Mouse (Mus musculus) gastrocnemius, postnatal 4 days (tissue): Measurements from ENCODE around the gene 5330417H12Rik. TPM values are rescaled to one million over a fixed set of nuclear protein-coding genes. Genes with fewer than 3 reads are reported as not detected.
A peak's percentile ranks its signal among the peaks of the same experiment; 100 is the strongest.

Experiments used
- DNase-seq, 2 experiments: peaks; one replicate each; pipeline ENCODE4 v3.0.0; 2021 to 2022; ENCODE audit warnings: low spot score in 2 of 2, mixed read lengths in 2 of 2
- long read RNA-seq, 2 experiments: library from polyadenylated mRNA; stranded (forward); transcript quantifications; one replicate each; pipeline ENCODE4 v2.0.0; 2021
- total RNA-seq, 2 experiments: library from RNA; stranded (reverse); gene quantifications; 2 replicates each; pipeline ENCODE4 v1.2.3; 2021

Gene 5330417H12Rik
- total RNA-seq, result not detected
- long read RNA-seq, experiment 1, result 0 reads
- long read RNA-seq, experiment 2, result 0 reads

DNA sequence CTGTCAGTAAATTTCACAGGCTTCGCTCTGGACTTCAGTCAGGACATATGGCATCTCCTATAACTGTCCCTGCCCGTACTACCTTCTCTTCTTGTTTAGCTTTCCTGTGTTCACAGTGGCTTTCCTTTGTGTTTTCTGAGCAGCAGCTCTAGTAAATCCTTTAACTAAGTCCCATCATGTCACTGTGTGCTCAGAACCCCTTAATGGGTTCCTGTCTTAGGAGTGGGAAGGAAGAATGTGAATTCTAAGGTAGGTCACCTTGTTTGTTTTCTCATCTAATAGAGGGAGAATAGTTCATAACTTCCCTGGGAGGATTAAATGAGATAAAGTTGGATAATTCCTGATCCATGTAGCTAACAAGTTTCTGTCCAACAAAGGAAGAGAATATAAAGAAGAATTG, at the start of gene 5330417H12Rik:
Gene 5330417H12Rik (minus strand): TSS at position 101 of the 400 bp plus-strand sequence.
- DNase-seq, result no peak

DNA sequence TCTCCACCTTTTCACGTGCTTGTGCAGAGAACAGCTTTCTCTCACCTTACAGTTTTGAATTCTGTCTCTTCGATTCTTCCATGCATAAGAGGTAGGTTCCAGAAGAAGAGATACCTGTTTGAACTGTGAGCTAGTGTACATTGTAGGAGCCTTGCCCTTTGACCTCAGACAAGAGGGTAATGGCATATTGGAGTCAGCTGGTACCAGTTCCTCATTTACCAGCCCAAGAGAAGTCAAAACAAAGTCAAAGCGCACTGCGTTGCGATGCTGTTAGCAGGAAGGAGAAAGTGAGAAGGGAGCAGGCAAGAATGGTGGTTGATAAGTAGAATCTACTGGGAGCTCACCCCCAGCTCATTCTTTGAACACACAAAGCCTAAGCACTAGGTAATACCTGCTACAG, 43.6 kb upstream of the 5330417H12Rik start:
- DNase-seq, result no peak

DNA sequence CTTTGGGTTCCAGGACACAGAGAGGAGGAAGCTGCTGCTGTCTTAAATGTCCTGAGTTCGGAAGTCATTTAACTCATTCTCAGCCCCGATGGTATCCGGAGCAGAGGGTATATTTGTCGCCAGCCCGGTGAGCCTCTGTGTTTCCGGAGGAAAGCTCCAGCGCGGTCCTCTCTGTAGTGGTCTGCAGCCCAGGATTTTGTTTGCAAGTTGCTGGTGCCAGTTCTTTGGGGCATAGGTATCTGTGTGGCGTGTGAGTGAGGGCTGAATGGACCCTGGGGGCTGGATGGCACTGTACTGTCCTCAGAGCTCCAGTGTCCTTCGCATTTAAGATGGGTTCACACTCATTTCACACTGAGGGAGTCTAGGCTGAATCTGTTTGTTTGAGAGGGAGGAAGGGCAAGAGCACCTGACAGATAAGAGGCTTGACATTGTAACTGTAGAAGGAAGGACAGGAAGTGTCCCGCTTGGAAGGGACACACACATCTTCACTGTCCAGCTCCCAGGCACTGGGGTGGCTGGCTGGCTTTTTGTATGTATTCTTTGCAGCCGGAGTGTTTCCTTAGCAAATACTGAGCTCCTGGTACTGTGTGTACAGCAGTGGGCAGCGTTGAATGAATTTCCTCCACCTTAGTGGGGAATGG, 41.4 kb upstream of the 5330417H12Rik start:
- DNase-seq, result no peak

DNA sequence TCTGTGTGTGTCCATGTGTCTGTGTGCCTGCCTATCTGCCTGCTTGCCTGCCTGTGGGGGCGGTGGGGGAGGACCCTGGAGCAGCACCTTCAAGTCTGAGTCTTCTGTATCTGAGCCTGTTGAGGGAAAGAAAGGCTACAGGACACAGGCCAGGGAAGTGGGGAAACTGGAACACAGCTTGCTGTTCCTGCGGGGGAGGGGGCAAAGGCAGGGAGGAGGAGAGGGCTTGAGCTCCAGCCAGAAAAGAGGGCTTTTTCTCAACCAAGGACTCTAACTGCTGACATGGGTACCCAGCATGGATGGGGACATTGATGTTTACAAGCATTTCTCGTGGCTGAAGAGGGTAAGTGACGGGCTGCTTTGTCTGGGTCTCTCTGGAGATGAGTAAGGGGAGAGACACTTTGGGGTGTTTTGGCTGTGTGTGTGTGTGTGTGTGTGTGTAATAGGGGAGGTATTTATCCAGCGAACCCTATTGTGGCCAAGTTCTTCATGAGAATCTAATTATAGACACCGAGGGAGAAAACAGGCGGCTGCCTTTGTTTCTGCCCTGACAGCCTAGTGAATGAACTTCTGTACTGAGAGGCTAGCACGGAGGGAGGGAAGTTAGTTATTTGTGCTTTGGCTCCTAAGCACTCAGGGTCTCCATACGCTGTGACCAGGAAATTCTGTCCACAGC, 40.8 kb upstream of the 5330417H12Rik start:
- peak; percentile 25 to 40 for DNase-seq

DNA sequence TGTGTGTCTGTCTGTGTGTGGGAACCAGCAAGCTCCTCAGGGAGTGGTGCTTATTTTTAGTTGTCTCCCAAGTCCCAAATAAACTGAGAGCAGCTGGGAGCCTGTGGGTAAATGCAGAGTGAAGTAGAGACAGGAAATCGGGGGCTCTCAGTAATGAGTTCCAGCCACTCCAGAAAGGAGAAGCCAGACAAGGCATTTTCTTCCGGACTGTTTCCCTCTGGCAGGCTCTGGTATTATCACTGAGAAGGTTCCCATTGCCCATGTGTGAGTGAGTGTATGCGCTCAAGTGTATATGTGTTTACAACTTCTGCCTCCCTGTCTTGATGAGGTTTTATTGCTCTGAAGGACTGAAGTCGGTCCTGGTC, 40.2 kb upstream of the 5330417H12Rik start:
- no peak for DNase-seq

DNA sequence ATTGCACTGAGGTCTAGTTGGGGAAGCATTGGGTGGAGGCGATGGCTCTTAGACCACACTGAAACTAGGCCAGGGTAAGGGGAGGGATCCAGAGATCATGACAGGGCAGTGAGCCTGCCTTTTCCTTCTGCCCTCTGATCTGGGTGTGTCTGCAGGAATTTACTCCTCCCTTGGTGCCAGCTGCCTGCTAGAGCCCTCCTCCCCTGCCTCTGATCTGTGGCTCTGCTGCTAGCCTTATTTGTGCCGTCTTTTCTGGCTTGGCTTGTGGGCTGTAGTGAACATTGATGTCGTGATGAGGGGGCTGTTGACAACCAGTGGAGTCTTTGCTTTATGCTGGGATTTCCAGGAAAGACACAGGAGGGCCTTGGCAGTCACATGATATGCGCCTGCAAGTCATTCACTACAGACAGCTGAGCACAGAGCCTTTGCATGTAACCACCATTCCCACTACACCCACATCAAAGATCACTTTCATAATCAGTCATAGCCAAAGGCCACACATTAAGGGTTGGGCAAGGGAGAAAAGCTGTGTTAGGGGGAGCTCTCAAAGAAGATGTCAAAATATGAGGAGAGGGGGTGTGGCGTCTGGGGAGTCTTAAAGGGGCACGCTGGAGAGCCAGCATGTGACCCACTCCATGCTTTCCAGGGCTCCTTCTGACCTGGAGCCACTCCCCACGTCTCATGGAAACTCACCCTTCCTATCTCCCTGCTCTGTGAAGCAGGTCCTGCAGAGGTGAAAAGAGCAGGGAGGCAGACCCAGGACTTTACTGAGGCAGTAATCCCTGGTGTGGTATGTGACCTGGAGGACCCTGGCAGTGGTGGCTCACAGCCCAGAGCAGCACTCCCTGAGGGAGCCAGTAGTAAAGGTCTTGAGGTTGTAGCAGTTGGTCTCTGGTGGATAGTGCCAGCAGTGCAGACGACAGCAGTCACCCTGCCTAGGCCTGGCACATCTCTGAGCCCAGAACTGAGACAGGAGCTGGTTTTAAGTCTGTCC, 39.4 kb upstream of the 5330417H12Rik start:
- DNase-seq, result peak in 1 of 2 experiments; percentile 24

DNA sequence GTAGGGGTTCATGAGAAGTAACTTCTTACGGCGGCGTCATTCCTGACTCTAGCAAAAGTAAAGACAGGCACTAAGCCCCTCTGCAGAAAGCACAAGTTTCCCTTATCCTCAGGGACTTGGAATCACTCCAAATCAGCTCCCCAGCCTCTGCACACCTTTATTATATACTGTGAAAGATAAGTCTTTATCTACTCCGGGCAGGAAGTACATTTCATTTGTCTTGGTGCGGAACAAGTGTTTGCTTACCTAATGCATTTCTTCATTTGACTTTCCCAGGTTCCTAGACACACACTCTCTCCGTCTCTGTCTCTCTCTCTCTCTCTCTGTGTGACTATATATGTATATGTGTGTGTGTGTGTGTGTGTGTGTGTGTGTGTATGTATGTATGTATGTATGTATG, 38.7 kb upstream of the 5330417H12Rik start:
- DNase-seq, result no peak

DNA sequence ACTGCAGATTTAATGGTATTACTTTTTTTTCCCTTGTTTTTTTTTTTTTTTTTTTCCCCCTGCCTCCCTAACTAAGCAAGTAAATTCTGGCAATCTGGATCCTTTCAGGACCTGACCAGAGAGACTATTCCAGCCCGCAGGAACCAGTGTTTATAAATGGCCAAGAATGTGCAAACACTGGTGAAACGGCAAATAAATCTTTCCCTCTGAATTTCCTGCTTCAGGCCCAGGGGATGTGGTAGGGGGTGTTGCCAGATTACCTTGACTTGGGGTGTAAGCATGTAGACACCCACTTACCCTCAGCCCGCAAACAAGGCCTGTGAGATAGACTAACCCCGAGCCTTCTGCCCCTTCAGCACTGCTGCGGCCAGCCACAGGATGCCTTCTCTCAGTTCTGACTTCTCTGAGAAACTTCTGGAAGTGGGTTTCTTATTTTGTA, 36.9 kb upstream of the 5330417H12Rik start:
- no peak for DNase-seq

DNA sequence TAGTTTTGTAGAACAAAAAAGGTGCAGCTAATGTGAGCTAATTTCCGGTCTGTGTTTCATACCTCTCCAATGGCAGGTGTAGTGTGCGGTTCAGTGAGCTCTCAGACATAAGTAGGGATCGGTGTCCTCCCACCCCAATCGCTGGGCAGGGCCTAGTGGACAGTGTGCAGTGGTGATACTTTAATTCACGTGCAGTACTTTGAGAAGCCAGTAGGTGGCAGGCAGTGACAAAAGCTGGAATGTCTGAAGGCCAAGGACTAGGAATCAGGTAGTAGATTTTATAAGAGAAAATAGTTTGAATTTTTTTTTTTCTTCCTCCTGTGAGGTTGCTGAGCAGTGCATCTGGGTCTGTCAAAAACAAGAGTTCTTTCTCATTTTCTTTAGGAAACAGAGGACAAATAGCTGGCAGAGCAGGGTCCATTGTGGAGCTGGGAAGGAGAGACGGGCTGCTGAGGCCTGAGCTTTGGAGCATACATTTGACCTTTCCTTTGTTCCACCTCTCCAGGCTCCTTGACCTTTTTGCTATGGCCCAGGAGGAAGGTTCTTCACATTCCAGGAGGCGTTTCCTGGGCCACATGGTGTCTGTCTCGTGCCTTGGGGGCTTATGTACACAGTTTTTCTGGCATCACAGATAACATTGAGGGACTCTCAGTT, 36.4 kb upstream of the 5330417H12Rik start:
- DNase-seq, result peak; percentile 41 to 73

DNA sequence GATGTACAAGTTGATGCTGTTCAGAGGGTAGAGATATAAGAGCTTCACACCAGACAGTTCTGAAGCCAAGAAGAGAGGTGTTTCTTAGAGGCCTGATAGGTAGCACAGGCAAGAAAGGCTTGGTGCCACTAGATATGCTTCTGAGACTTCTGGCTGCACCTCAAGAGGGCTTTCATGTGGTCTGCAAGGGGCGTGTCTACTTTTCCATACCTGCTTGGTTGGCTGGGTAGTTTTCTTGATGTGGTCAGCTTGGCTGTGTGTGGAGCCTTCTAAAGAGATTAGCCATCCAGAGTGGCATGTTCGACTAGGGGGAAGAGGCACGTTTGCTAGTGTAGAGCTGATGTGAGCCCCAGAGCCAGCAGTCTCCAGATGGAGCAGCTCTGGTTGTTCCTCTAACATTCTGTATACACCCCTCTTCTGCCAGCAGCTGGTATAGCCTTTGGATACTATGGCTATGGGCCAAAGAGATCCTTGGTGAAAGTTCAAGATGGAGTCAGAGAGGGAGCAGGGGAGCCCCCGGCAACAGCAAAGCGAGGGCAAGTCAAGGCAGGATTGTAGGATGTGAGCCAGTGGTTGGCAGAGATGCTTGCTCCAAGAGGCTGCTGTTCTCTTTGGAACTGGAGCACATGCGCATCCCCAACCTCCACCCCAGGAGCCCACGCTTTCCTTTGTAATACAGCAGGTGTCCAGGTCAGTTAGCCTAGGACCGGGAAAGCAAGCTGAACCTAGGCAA, 34.4 kb upstream of the 5330417H12Rik start:
- DNase-seq, result no peak

DNA sequence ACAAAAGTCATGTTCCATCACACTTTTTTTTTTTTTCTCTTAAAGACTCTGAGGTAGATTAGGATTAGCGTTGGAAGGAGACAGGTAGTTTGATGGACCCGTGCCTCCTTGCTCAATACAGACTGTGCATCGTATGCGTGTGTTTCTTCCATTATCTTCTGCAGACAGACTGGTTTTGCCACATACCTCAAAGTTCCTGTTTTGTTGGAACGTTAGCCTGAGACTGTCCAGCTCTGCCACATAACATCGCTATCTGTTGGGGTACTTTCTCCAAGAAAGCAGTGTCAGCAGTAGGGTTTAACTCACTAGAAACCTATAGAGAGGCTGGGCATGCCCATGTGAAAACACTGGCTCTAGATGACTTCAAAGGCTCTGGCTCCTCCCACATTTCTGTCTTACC, 31.5 kb upstream of the 5330417H12Rik start:
- no peak for DNase-seq

DNA sequence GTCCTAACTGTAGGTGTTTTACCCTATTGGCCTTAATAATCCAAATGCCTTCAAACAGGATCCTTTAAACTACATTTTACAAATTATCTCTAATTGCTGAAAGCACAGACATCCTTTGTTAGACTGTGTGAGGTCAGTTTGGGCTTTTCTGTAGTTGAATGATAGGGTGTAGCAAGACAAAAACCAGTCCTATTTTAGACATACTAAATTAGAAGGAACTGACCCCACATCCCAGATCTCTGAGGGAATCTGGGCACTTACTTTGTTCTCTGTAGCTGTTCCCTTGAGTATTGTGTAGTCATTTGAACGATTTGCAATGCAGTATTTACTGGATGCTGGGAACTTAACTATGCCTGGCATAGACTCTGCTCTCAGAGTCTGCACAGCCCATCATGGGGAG, 26.9 kb upstream of the 5330417H12Rik start:
- DNase-seq, result no peak

DNA sequence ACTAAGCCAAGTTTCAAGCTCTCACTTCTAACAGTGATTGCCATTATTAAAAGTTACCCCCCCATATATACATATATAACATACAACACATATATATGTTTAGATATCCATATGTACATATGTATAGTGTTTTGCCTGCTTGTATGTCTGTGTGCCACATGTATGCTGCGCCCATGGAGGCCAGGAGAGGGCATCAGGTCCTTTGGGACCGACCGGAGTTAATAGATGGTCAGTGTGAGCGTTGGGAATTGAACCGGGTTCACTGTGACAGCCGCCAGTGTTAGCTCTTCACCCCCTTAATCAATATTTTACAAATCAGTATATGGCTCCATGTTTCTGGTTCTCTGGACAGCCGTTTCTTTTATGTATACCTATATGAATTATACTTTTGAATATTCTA, 25.0 kb upstream of the 5330417H12Rik start:
- DNase-seq, result no peak

DNA sequence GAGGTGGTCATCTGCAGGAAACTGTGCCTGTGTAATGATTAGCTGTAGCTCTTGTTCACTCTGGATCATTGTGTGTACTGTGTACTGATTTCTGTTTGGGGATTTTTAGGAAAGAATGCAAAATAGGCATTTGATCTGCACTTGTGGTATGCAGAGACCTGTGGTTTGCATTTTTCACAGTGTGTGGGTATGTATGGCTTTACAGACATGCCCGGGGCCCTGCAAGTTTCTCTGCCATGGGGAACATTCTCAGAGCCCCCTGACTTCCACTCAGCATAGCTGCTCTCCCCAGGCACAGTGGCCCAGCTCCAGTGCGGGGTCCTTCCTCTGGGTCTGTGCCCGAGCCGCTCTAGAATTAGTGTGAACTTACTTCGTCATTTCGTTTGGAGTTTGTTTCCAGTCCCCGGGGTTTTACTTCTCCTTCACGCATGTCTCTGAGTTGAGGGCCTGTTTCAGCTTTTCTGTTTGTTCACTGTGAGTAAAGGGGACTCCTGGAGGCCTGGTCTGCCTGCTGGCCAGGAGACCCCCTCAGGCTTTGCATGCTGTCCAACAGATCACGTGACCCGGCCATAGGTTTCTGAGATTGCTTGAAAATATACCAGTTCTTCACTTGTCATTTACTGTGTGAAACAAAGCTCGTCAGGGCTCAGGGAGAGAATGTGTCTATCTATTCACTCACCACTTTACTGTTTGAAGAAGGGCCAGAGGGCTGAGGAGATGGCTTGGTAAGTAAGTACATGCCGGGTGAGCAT, 24.2 kb upstream of the 5330417H12Rik start:
- DNase-seq, result no peak

DNA sequence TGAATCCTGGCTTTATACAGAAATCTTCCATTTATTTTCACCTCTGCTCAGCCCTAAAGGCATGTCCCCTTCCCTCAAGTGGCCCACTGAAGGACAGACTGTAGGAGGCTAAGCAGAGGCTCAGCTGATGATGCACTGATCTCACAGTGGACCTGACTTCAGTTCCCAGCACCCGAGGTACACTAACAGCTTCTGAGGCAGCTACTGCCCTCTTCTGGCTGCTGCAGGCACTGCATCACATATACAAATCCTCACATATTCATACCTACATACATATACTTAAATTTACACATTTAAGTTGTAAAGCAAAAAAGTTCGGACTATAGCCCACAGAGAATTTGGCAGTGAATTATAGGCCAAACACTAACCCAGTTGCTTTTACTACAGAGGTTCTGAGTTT, 20.0 kb upstream of the 5330417H12Rik start:
- no peak for DNase-seq

DNA sequence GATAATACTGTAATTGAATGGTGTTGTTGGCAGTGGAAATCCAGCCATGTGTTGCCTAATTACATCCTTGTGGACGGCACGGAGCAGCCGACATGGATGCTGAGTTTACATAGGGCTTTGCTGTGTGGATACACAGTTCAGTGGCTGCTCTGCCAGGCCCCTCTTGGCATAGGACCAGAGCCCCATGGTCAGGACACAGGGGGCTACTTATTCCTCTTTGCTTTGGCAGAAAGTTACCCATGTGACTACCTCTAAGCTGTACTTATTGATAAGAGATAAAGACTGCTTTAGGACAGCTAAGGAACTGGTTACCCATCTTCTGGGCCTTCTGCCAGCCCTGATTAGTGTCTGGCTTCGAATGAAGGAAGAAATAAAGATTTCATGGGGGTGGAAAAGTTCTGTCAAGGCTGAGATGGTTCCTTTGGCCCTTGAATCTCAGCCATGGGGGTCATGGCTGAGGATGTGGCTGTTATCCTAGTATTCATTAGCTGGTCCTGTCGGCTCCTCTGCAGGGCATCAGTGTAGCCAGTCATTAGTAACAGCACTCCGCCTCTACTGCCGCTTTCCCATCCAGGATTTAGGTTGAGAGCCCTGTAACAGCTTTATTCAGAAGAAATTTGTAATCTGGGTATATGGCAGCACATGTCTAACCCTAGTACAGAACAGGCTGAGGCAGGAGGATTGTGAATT, 17.8 kb upstream of the 5330417H12Rik start:
- no peak for DNase-seq

DNA sequence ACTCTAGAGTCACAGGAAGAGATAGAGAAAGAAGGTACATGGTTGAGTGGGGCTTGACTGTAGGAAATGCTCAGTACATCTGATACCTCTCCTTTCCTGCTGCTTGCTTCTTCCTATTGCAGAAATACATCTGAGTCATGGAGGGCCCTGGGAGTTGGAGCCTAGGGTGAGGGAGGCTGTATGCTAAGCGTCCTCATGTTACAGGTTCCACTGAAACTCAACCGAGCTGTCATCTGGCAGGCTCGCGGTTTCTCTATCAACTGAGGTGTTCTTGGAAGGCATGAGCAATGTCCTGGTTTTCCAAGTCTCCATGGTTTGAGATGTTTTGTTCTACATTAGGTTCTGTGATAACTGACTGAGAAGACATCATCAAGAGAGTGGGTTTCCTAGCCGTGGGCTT, 13.1 kb upstream of the 5330417H12Rik start:
- DNase-seq, result no peak

DNA sequence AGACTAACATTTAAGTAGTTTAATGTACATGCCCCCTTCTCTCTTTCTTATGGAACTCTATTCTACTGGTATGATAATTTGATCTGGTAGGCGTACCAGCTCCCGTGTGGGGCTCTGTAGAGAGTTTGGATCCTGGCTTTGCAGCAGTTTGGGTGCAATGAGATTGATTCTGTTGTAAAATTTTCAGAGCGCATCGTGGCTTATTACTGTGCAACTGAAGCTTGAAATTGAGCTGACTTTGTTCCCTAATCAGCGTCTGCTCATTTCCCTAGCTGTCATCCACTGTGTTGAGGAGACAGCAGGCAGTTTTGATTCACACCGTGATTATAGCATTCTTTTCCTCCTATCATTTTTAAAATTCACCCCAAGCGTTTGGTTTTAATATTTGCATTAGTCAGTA, 12.4 kb upstream of the 5330417H12Rik start:
- DNase-seq, result no peak

DNA sequence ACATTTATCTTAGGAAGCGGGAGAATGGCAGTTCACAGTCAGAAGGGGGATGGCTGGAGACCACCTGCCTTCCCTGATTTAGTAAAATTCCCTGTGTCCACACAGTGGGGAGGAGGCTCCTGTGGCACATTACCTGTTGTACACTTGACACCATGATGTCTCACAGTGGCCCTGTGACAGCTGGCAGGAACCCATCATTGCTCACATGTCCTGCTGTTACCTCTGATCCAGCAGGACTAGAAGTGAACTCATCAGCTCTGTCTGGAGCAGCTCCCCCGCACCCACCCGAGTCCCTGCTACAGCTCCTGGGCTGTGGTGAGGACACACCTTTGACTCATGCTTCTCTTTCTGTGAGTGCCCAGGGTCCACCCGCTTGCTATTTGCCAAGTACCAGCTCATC, 8.2 kb upstream of the 5330417H12Rik start:
- no peak for DNase-seq
